Mouse (Mus musculus) ES-E14 (cell line): ENCODE measurements around the gene E2f4. TPM values are rescaled to one million over a fixed set of nuclear protein-coding genes. Genes with fewer than 3 reads are reported as not detected.

Experiments used
- DNase-seq: peaks from one replicate; pipeline ENCODE4 v3.0.0-alpha.2; 2013; ENCODE audit warnings: low read depth, low spot score
- H3K27ac ChIP-seq: 2 replicates; pipeline ENCODE4 v1.5.1; 2012; ENCODE audit warnings: low read depth, mild to moderate bottlenecking, low read length, moderate library complexity, mixed read lengths; ENCODE audit not compliant: poor library complexity, insufficient read depth, severe bottlenecking
- H3K36me3 ChIP-seq: 2 replicates; pipeline ENCODE4 v1.6.1; 2012; ENCODE audit warnings: mild to moderate bottlenecking, low read length, moderate library complexity, mixed read lengths; ENCODE audit not compliant: control insufficient read depth, poor library complexity, insufficient read depth, severe bottlenecking
- H3K4me1 ChIP-seq, 2 experiments: fragments of 150-350 bp in 1 of 2; sonication (generic) in 1 of 2; 2 replicates each; pipeline ENCODE4 v1.6.1; 2012; ENCODE audit warnings: low read length in 2 of 2, mild to moderate bottlenecking in 1 of 2, mixed read lengths in 1 of 2; ENCODE audit not compliant: control insufficient read depth in 2 of 2, insufficient read depth in 2 of 2, poor library complexity in 1 of 2
- H3K4me3 ChIP-seq, 2 experiments: fragments of 150-350 bp in 1 of 2; sonication (generic) in 1 of 2; 2 replicates each; pipeline ENCODE4 v1.5.1; 2012; ENCODE audit warnings: low read length in 2 of 2, low read depth in 1 of 2, mild to moderate bottlenecking in 1 of 2, mixed read lengths in 1 of 2; ENCODE audit not compliant: insufficient read depth in 1 of 2, poor library complexity in 1 of 2, severe bottlenecking in 1 of 2
- H3K9ac ChIP-seq: 2 replicates; pipeline ENCODE4 v1.6.1; 2012; ENCODE audit warnings: low read depth, mild to moderate bottlenecking, low read length, mixed read lengths; ENCODE audit not compliant: poor library complexity, insufficient read depth, severe bottlenecking
- H3K9me3 ChIP-seq: fragments of 150-350 bp; sonication (generic); 2 replicates; pipeline ENCODE4 v1.6.1; 2012; ENCODE audit warnings: low read depth, mild to moderate bottlenecking, low read length; ENCODE audit not compliant: control insufficient read depth, insufficient read depth
- CHD2 ChIP-seq: IDR thresholded peaks from 2 replicates; pipeline ENCODE4 v1.6.1; 2014; ENCODE audit warnings: mild to moderate bottlenecking, low read depth, low read length, inconsistent platforms
- HCFC1 ChIP-seq: IDR thresholded peaks from 2 replicates; pipeline ENCODE4 v1.6.1; 2012; ENCODE audit warnings: low read length, inconsistent platforms, borderline replicate concordance; ENCODE audit not compliant: insufficient read depth
- MAFK ChIP-seq: IDR thresholded peaks from 2 replicates; pipeline ENCODE4 v1.6.1; 2014; ENCODE audit warnings: mild to moderate bottlenecking, low read depth, low read length, inconsistent platforms; ENCODE audit not compliant: insufficient read depth
- ZC3H11A ChIP-seq: IDR thresholded peaks from 2 replicates; pipeline ENCODE4 v1.6.1; 2012; ENCODE audit warnings: low read depth, mild to moderate bottlenecking, inconsistent platforms, low read length, borderline replicate concordance
- ZNF384 ChIP-seq: IDR thresholded peaks from 2 replicates; pipeline ENCODE4 v1.6.1; 2012; ENCODE audit warnings: low read depth, low read length, inconsistent platforms
- in situ Hi-C, 2 experiments: fragments of 600-800 bp; cut with MboI; formaldehyde crosslinking; loops; one replicate each; pipeline ENCODE4 v1.15.1; 2025; ENCODE audit warnings: low sequenced_read_pairs in 2 of 2, inconsistent platforms in 1 of 2; ENCODE audit not compliant: unreplicated experiment in 2 of 2
- total RNA-seq: library from RNA; depleted of rRNA; stranded (reverse); fragments of 300-350 nt; gene quantifications from 2 replicates; pipeline ENCODE4 v1.2.3, GENCODE M21; 2012; rRNA removed

Gene E2f4
- total RNA-seq, 1 experiment = 66.8 TPM

GRCm38 (mm10) chr8:105354549-105354948, 57.1 kb downstream of the E2f4 start:
- H3K9ac ChIP-seq = no peak overlapping the region
- H3K36me3 ChIP-seq = peaks cover 6% of the 10 kb centered on the region
- in situ Hi-C loops = no loop called here
- peaks cover 2 to 16% of the 10 kb centered on the region in 2 experiments; a peak in 1 of 4 replicates for H3K4me1 ChIP-seq
- no peak overlapping the region for H3K4me3 ChIP-seq
- H3K27ac ChIP-seq = no peak overlapping the region
- no peaks in the 10 kb centered on the region for H3K9me3 ChIP-seq
- TF ChIP-seq HCFC1 (no peak), ZNF384 (no peak), MAFK (no peak), CHD2 (no peak), ZC3H11A (no peak)
- no peak for DNase-seq

Other genes with a start within 250 kb of the E2f4 start
- not detected in 2 replicates for gene Ces3a, start 249.1 kb upstream of the E2f4 start, total RNA-seq
- not detected in 2 replicates for gene Ces3b, start 213.9 kb upstream of the E2f4 start, total RNA-seq
- not detected in 2 replicates for gene Ces4a, start 165.9 kb upstream of the E2f4 start, total RNA-seq
- 36.2 and 47.0 TPM in 2 replicates for gene Cbfb, start 127.0 kb upstream of the E2f4 start, total RNA-seq
- 41.7 and 42.6 TPM in 2 replicates for gene D230025D16Rik, start 72.5 kb upstream of the E2f4 start, total RNA-seq
- 2.5 and 2.8 TPM in 2 replicates for gene B3gnt9, start 42.5 kb upstream of the E2f4 start, total RNA-seq
- gene Tradd, start 33.1 kb upstream of the E2f4 start, total RNA-seq = 6.2 and 7.6 TPM in 2 replicates
- gene Fbxl8, start 33.0 kb upstream of the E2f4 start, total RNA-seq = 1.2 and 2.3 TPM in 2 replicates
- gene Hsf4, start 27.9 kb upstream of the E2f4 start, total RNA-seq = 0.21 and 0.45 TPM in 2 replicates
- gene Nol3, start 21.5 kb upstream of the E2f4 start, total RNA-seq = 0.85 and 1.0 TPM in 2 replicates
- 3.9 and 4.2 TPM in 2 replicates for gene 4931428F04Rik, start 7.8 kb upstream of the E2f4 start, total RNA-seq
- gene Exoc3l, start 1.6 kb upstream of the E2f4 start, total RNA-seq = 22.0 and 33.5 TPM in 2 replicates
- gene Elmo3, start 7.9 kb downstream of the E2f4 start, total RNA-seq = 3.5 and 4.3 TPM in 2 replicates
- 2.5 and 2.8 TPM in 2 replicates for gene Lrrc29, start 28.6 kb downstream of the E2f4 start, total RNA-seq
- 123 and 133 TPM in 2 replicates for gene Tmem208, start 28.7 kb downstream of the E2f4 start, total RNA-seq
- gene Fhod1, start 50.3 kb downstream of the E2f4 start, total RNA-seq = 9.1 and 12.7 TPM in 2 replicates
- gene Slc9a5, start 51.2 kb downstream of the E2f4 start, total RNA-seq = 5.8 and 11.7 TPM in 2 replicates
- gene Plekhg4, start 75.6 kb downstream of the E2f4 start, total RNA-seq = 3.0 and 3.1 TPM in 2 replicates
- gene Kctd19, start 115.8 kb downstream of the E2f4 start, total RNA-seq = 0.18 and 0.37 TPM in 2 replicates
- 0.13 TPM in 1 of 2 replicates, not detected in the other for gene Lrrc36, start 115.9 kb downstream of the E2f4 start, total RNA-seq
- gene Tppp3, start 173.9 kb downstream of the E2f4 start, total RNA-seq = 16.7 and 17.3 TPM in 2 replicates
- gene Zdhhc1, start 199.2 kb downstream of the E2f4 start, total RNA-seq = 3.2 and 7.6 TPM in 2 replicates
- gene Hsd11b2, start 221.1 kb downstream of the E2f4 start, total RNA-seq = 0.67 and 0.74 TPM in 2 replicates